Mouse (Mus musculus) limb, embryonic 13.5 days (tissue): ENCODE data around the gene Myadml2. TPM values are rescaled to one million over a fixed set of nuclear protein-coding genes. Genes with fewer than 3 reads are reported as not detected.
A peak's percentile ranks its signal among the peaks of the same experiment; 100 is the strongest.

Experiments used
- ATAC-seq: fragments of 200-750 bp; cut with Nextera tagmentation; 2 replicates; pipeline ENCODE4 v1.8.0; 2017; ENCODE audit warnings: low read depth, moderate number of reproducible peaks, moderate TSS enrichment; ENCODE audit not compliant: low FRiP score
- H3K27ac ChIP-seq: fragments of 300-500 bp; sonication (generic); 2 replicates; pipeline ENCODE4 v1.5.1; 2015; ENCODE audit warnings: inconsistent platforms, mild to moderate bottlenecking, moderate library complexity
- H3K27me3 ChIP-seq: fragments of 300-500 bp; sonication (generic); 2 replicates; pipeline ENCODE4 v1.6.1; 2015; ENCODE audit warnings: mild to moderate bottlenecking, inconsistent platforms
- H3K36me3 ChIP-seq: fragments of 300-500 bp; sonication (generic); 2 replicates; pipeline ENCODE4 v1.6.1; 2015; ENCODE audit warnings: inconsistent platforms, mild to moderate bottlenecking, moderate library complexity
- H3K4me1 ChIP-seq: fragments of 300-500 bp; sonication (generic); 2 replicates; pipeline ENCODE4 v1.6.1; 2015; ENCODE audit warnings: inconsistent platforms
- H3K4me2 ChIP-seq: fragments of 300-500 bp; sonication (generic); replicated peaks from 2 replicates; pipeline ENCODE4 v1.6.1; 2015; ENCODE audit warnings: inconsistent platforms, mild to moderate bottlenecking, moderate library complexity
- H3K4me3 ChIP-seq: fragments of 300-500 bp; sonication (generic); 2 replicates; pipeline ENCODE4 v1.5.1; 2015; ENCODE audit warnings: moderate library complexity, mild to moderate bottlenecking, inconsistent platforms
- H3K9ac ChIP-seq: fragments of 300-500 bp; sonication (generic); 2 replicates; pipeline ENCODE4 v1.6.1; 2015; ENCODE audit warnings: mild to moderate bottlenecking, inconsistent platforms
- H3K9me3 ChIP-seq: fragments of 300-500 bp; sonication (generic); 2 replicates; pipeline ENCODE4 v1.6.1; 2016; ENCODE audit warnings: inconsistent platforms
- WGBS: fragments of 180-500 bp; shearing (Covaris S2); methylation state at CpG from one replicate; pipeline ENCODE4 v1.1.7; 2015; 5-methylcytosine and 5-hydroxymethylcytosine counted together
- microRNA-seq: library from miRNA; unstranded; fragments of <30 nt; microRNA quantifications from one replicate; pipeline ENCODE4, GENCODE M21; 2016
- polyA plus RNA-seq: library from polyadenylated mRNA; unstranded; fragments of >200 nt; fragmentation: Nextera tagmentation; extraction: Ambion mirVana; gene quantifications from 2 replicates; pipeline ENCODE4 v1.2.1, GENCODE M21; 2015

Gene Myadml2
- polyA plus RNA-seq, 1 experiment from 2014 or later, result 0.36 TPM

DNA sequence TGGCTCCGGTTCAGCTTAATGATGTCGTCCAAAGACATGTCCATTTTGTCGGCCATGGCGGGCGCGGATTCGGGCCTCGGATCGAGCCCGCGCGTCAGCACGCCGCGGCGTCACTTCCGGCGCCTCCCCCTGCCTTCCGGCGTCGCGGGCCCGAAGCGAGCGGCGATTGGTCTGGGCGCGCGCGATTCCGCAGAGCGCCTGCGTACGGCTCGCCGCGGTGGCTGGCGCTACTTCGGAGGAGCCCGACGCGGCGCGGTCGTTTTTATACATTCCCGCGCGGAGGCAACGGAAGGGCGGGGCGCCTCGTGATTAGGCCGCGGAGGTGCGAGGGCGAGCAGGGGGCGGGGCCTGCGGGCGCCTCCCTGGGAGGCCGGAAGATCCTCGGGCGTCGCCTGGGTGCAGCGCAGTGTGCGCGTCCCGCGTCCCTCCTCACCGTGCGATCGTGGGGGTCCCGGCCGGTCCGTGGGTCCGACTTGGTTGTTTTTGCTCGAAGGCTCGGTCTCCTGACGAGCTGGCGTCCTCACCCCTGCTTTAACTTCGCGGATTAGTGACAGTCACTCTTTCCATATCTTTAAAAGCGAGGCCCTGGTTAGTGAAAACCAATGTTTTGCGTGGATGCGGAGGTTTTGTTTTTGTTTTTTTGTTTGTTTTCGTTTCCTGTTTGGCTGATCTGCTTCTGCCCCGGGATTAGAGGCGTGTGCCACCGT, 49.5 kb downstream of the Myadml2 start, which contains the start of the genes Alyref and Anapc11:
Alyref (minus strand) TSS at position 83 of the 707 bp plus-strand sequence.
Anapc11 (plus strand) TSS at position 139 of the 707 bp plus-strand sequence.
- no peaks in the 10 kb centered on the region for H3K27me3 ChIP-seq
- ATAC-seq, result peak; percentile 98
- peak within 1 kb of the TSS; percentile 93 for H3K27ac ChIP-seq
- H3K9me3 ChIP-seq, result no peaks in the 10 kb centered on the region
- H3K4me3 ChIP-seq, result peak within 1 kb of the TSS; percentile 92
- WGBS, result under 1% methylated on average over 85 of the region's 88 CpGs
- peak within 1 kb of the TSS; percentile 99 for H3K9ac ChIP-seq
- peak within 1 kb of the TSS; percentile 93 for H3K4me2 ChIP-seq
- H3K4me1 ChIP-seq, result peaks cover 28% of the 10 kb centered on the region
- H3K36me3 ChIP-seq, result peaks cover 70% of the 10 kb centered on the region

DNA sequence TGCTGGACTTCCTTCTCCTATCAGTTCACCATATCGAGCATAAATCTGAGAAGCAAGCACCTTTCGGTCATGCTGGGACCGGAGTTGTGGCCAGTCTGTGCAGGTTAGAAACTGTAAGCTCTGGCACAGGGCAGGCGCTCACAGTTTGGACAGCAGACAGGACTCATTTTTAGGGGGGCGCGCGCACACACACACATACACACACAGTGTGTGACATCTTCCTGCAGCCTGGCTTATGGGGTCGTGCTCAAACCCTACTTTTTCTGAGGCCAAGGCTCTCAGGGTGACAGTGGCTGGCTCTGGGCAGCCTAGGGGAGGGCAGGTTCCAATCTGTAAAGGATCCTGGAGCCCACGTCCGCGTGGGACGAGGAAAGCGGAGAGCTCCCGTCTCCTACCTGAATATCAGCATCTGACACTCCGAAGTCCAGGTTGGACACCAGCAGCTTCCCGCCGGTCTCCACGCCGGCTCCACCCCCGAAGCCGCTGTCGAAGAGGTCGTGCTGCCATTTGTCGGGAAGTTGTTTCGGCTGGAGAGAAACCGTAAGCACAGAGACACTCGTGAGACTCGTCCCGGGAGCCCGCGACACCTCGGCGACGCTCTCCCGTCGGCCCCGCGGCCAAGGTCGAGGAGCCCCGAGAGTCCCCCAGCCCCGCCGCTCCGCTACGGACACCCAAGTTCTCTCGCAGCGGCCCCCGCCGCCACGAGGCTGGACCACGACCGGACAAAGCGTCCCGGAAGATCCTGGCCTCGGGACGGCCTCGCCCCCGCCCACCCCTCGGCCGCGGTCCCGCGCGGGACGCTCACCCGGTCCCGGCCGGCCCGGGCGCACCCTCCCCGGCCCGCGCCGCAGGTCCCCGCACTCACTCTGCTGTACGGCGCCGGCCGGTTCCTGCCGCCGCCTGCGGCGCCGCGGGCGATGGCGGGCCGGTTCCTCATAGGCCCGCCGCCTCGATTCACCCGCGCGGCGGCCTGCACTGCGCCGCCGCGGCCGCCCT, 50.4 kb downstream of the Myadml2 start:
- H3K4me1 ChIP-seq, result peaks cover 28% of the 10 kb centered on the region
- peak overlapping the region; percentile 93 for H3K27ac ChIP-seq
- peaks cover 70% of the 10 kb centered on the region for H3K36me3 ChIP-seq
- peak overlapping the region; percentile 99 for H3K9ac ChIP-seq
- ATAC-seq, result peak; percentile 49
- 4% methylated on average over 90 of the region's 99 CpGs for WGBS
- H3K4me2 ChIP-seq, result peak overlapping the region; percentile 93
- H3K27me3 ChIP-seq, result no peaks in the 10 kb centered on the region
- H3K9me3 ChIP-seq, result no peaks in the 10 kb centered on the region
- H3K4me3 ChIP-seq, result peak overlapping the region; percentile 92

Small RNA genes within 50 kb of the gene (microRNA-seq; reads per million reads assigned to microRNA genes)
- 1.0 reads per million for gene Mir6936

Other genes starting within 250 kb of the Myadml2 start
- 34.3 and 37.6 TPM in 2 replicates for gene Nploc4, start 210.4 kb downstream of the Myadml2 start, polyA plus RNA-seq
- 0.14 TPM in 1 of 2 replicates, not detected in the other for gene Tspan10, start 205.5 kb downstream of the Myadml2 start, polyA plus RNA-seq
- 0.38 and 0.39 TPM in 2 replicates for gene Pde6g, start 194.7 kb downstream of the Myadml2 start, polyA plus RNA-seq
- 12.2 and 12.4 TPM in 2 replicates for gene Oxld1, start 190.1 kb downstream of the Myadml2 start, polyA plus RNA-seq
- 37.1 and 41.7 TPM in 2 replicates for gene Ccdc137, start 190.0 kb downstream of the Myadml2 start, polyA plus RNA-seq
- 65.8 and 67.9 TPM in 2 replicates for gene Arl16, start 180.6 kb downstream of the Myadml2 start, polyA plus RNA-seq
- 120 and 124 TPM in 2 replicates for gene Mrpl12, start 163.5 kb downstream of the Myadml2 start, polyA plus RNA-seq
- gene Slc25a10, start 156.3 kb downstream of the Myadml2 start, polyA plus RNA-seq, result 46.8 and 49.0 TPM in 2 replicates
- 6.3 and 7.3 TPM in 2 replicates for gene Gcgr, start 117.5 kb downstream of the Myadml2 start, polyA plus RNA-seq
- 245 TPM in 2 replicates for gene Mcrip1, start 98.4 kb downstream of the Myadml2 start, polyA plus RNA-seq
- gene Ppp1r27, start 97.0 kb downstream of the Myadml2 start, polyA plus RNA-seq, result 0.59 and 0.94 TPM in 2 replicates
- gene P4hb, start 74.9 kb downstream of the Myadml2 start, polyA plus RNA-seq, result 775 and 791 TPM in 2 replicates
- gene Arhgdia, start 66.5 kb downstream of the Myadml2 start, polyA plus RNA-seq, result 530 and 555 TPM in 2 replicates
- 480 and 508 TPM in 2 replicates for gene Alyref, start 49.8 kb downstream of the Myadml2 start, polyA plus RNA-seq
- 217 and 222 TPM in 2 replicates for gene Anapc11, start 49.7 kb downstream of the Myadml2 start, polyA plus RNA-seq
- gene Npb, start 39.7 kb downstream of the Myadml2 start, polyA plus RNA-seq, result 2.3 and 2.8 TPM in 2 replicates
- 150 and 153 TPM in 2 replicates for gene Pcyt2, start 30.2 kb downstream of the Myadml2 start, polyA plus RNA-seq
- 25.6 and 28.8 TPM in 2 replicates for gene Sirt7, start 22.9 kb downstream of the Myadml2 start, polyA plus RNA-seq
- 27.0 and 28.9 TPM in 2 replicates for gene Mafg, start 14.6 kb downstream of the Myadml2 start, polyA plus RNA-seq
- 43.7 and 45.6 TPM in 2 replicates for gene Pycr1, start 4.4 kb downstream of the Myadml2 start, polyA plus RNA-seq
- gene Notum, start 13.0 kb upstream of the Myadml2 start, polyA plus RNA-seq, result 4.3 and 6.5 TPM in 2 replicates
- 128 and 129 TPM in 2 replicates for gene Aspscr1, start 24.8 kb upstream of the Myadml2 start, polyA plus RNA-seq
- gene Cenpx, start 65.6 kb upstream of the Myadml2 start, polyA plus RNA-seq, result 139 and 145 TPM in 2 replicates
- 66.2 and 75.4 TPM in 2 replicates for gene Lrrc45, start 65.8 kb upstream of the Myadml2 start, polyA plus RNA-seq
- 66.2 and 70.5 TPM in 2 replicates for gene Rac3, start 73.3 kb upstream of the Myadml2 start, polyA plus RNA-seq
- gene Dcxr, start 79.1 kb upstream of the Myadml2 start, polyA plus RNA-seq, result 15.6 and 16.2 TPM in 2 replicates
- 7.7 and 10.1 TPM in 2 replicates for gene Cbr2, start 84.0 kb upstream of the Myadml2 start, polyA plus RNA-seq
- 4.5 and 4.9 TPM in 2 replicates for gene Hmga1b, start 114.6 kb upstream of the Myadml2 start, polyA plus RNA-seq
- 43.8 and 48.4 TPM in 2 replicates for gene Rfng, start 136.0 kb upstream of the Myadml2 start, polyA plus RNA-seq
- 240 and 241 TPM in 2 replicates for gene Gps1, start 136.1 kb upstream of the Myadml2 start, polyA plus RNA-seq
- 66.6 TPM in 2 replicates for gene Dus1l, start 148.2 kb upstream of the Myadml2 start, polyA plus RNA-seq
- gene Fasn, start 176.4 kb upstream of the Myadml2 start, polyA plus RNA-seq, result 49.8 and 53.9 TPM in 2 replicates